Mouse (Mus musculus) cerebellum, adult 2 months (tissue): ENCODE measurements around the gene Ryr2.

Source experiments
- CTCF ChIP-seq: fragments of 200-500 bp; IDR thresholded peaks from 2 replicates; pipeline ENCODE4 v1.5.1; 2011; ENCODE audit warnings: low read depth, mild to moderate bottlenecking, control low read depth, low read length, moderate library complexity, borderline replicate concordance; ENCODE audit not compliant: insufficient read depth
- POLR2A ChIP-seq: fragments of 200-500 bp; IDR thresholded peaks from 2 replicates; pipeline ENCODE4 v1.6.1; 2011; ENCODE audit warnings: low read length, control low read depth, borderline replicate concordance; ENCODE audit not compliant: insufficient read depth

GRCm38 (mm10) chr13:11905126-11905525, 201.6 kb downstream of the Ryr2 start:
- TF ChIP-seq CTCF (no peak), POLR2A (no peak)
